Mouse (Mus musculus): ENCODE measurements at regions not wholly inside any gene's neighbourhood (a gene's known extent, or its start where the extent isn't known, plus 50 kb on each side); places are given as distances from the start of the nearest gene placed in this dataset.

DNA sequence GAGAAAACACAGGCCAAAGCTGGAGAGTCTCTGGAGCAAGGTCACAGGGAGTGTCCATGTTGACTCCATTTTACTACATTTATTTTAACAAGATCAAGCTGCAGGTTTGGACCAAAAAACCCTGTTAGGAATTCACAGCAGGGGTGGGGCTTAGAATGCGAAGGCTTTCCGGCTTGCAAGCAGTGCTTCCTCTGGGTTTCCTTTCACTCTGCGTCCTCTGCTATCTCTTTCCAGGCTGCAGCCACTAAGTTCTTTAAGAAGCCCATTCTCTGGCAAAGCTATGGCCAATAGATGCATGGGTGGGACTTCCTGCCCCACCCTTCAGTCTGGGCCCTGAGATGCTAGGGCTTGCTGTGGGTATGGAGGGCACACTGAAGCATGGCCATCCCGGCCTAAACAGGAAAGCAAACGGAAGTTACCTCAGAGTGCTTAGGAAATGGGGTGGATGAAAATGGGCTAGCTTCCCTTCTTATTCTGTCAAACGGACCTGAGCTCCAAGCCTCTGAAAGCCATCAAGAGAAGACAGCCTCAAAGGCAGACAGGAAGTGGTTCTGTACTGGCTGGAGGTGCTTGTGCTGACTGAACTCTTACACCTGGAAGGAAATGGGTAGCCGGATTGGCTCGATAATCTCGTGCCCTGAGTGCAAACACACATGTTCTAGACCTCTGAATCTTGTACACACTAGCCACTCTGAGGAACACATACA is 90.6 kb upstream of the C1qtnf7 start:
- TF ChIP-seq CTCF (conservative IDR thresholded peaks at IDR 0.05; ENCODE audit: low read length): no peak
- TF ChIP-seq POU5F1 (IDR thresholded peaks at IDR 0.05; ENCODE audit: borderline replicate concordance, low read length): no peak
